Mouse (Mus musculus) midbrain, embryonic 14.5 days (tissue): Measurements from ENCODE around the gene Slc15a2. TPM values are rescaled to one million over a fixed set of nuclear protein-coding genes. Genes with fewer than 3 reads are reported as not detected.

Experiments
- ATAC-seq: fragments of 200-750 bp; cut with Nextera tagmentation; 2 replicates; pipeline ENCODE4 v1.8.0; 2017; ENCODE audit warnings: moderate number of reproducible peaks, moderate library complexity; ENCODE audit not compliant: low FRiP score, low TSS enrichment
- DNase-seq: peaks from one replicate; pipeline ENCODE4 v3.0.0-alpha.2; 2015
- H3K27ac ChIP-seq: fragments of 300-500 bp; sonication (generic); replicated peaks from 2 replicates; pipeline ENCODE4 v1.5.1; 2014; ENCODE audit warnings: mild to moderate bottlenecking, low read depth, low read length, moderate library complexity
- H3K27me3 ChIP-seq: fragments of 300-500 bp; sonication (generic); 2 replicates; pipeline ENCODE4 v1.6.1; 2014; ENCODE audit warnings: low read length, control low read depth, mixed read lengths; ENCODE audit not compliant: control insufficient read depth, insufficient read depth
- H3K36me3 ChIP-seq: fragments of 300-500 bp; sonication (generic); 2 replicates; pipeline ENCODE4 v1.6.1; 2014; ENCODE audit warnings: low read length, control low read depth; ENCODE audit not compliant: control insufficient read depth, insufficient read depth
- H3K4me1 ChIP-seq: fragments of 300-500 bp; sonication (generic); 2 replicates; pipeline ENCODE4 v1.6.1; 2014; ENCODE audit warnings: mild to moderate bottlenecking, antibody characterized with exemption, low read length, control low read depth; ENCODE audit not compliant: control insufficient read depth, insufficient read depth
- H3K4me2 ChIP-seq: fragments of 300-500 bp; sonication (generic); 2 replicates; pipeline ENCODE4 v1.6.1; 2014; ENCODE audit warnings: mild to moderate bottlenecking, low read length, moderate library complexity
- H3K4me3 ChIP-seq: fragments of 300-500 bp; sonication (generic); replicated peaks from 2 replicates; pipeline ENCODE4 v1.5.1; 2014; ENCODE audit warnings: low read depth, low read length
- H3K9ac ChIP-seq: fragments of 300-500 bp; sonication (generic); replicated peaks from 2 replicates; pipeline ENCODE4 v1.6.1; 2014; ENCODE audit warnings: mild to moderate bottlenecking, low read length, moderate library complexity
- H3K9me3 ChIP-seq: fragments of 300-500 bp; sonication (generic); 2 replicates; pipeline ENCODE4 v1.6.1; 2016; ENCODE audit warnings: low read length, control low read depth, mixed read lengths; ENCODE audit not compliant: control insufficient read depth
- WGBS: fragments of 180-500 bp; shearing (Covaris S2); extraction: QIAGEN DNeasy Blood & Tissue Kit; methylation state at CpG from one replicate; pipeline ENCODE4 v1.1.7; 2014; 5-methylcytosine and 5-hydroxymethylcytosine counted together
- polyA plus RNA-seq: library from polyadenylated mRNA; unstranded; fragments of >200 nt; fragmentation: Nextera tagmentation; extraction: Ambion mirVana; gene quantifications from 2 replicates; pipeline ENCODE4 v1.2.1, GENCODE M21; 2014

Slc15a2 gene
- 9.2 and 12.4 TPM in 2 replicates for polyA plus RNA-seq

DNA sequence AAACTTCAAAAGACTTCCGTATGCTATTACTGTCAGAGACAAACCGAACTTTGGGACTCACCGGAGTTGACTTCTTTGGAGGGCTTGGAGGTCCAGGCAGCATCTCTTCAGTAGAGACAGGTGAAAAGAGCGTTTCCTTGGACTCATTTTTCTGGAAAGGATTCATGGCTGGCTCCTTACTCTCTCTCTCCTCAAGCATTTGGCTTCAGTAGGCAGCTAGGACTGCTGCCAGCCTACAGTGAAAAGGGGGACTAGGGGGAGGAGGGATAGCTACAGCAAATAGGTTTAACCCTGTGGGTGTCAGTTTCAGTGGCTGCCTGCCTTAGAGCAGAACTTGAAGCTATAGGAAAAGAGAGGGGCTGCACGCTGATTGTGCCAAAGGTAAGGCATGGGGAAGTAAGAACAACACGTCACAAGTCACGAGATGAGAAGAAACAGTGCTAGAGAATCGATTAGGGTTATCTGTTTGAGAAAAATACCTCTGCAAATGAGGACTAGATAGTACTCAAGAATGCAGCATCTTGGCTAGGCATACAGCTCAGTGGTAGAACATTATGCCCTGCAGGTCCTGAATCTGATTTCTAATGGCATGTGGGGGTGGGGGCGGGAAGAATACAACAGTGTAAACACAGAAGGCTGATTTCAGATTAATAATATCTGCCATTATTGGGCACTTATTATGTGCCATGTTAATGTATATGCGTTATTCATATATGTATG is at the start of gene Slc15a2:
Gene Slc15a2, minus strand, starts transcription at position 369 of the 720 bp plus-strand sequence.
- no peak within 1 kb of the TSS for H3K9ac ChIP-seq
- no peaks in the 10 kb centered on the region for H3K9me3 ChIP-seq
- peak; percentile 59 for DNase-seq
- no peaks in the 10 kb centered on the region for H3K4me1 ChIP-seq
- peak; percentile 58; the same call in 1 of the 2 replicates for ATAC-seq
- no peaks in the 10 kb centered on the region for H3K36me3 ChIP-seq
- H3K4me2 ChIP-seq = no peak within 1 kb of the TSS
- no peak within 1 kb of the TSS for H3K4me3 ChIP-seq
- 81% methylated on average over 10 of the region's 10 CpGs for WGBS
- H3K27me3 ChIP-seq = no peaks in the 10 kb centered on the region
- 0 out of 2 replicates have a peak within 1 kb of the TSS, but pooled peaks have one; percentile 14 for H3K27ac ChIP-seq

DNA sequence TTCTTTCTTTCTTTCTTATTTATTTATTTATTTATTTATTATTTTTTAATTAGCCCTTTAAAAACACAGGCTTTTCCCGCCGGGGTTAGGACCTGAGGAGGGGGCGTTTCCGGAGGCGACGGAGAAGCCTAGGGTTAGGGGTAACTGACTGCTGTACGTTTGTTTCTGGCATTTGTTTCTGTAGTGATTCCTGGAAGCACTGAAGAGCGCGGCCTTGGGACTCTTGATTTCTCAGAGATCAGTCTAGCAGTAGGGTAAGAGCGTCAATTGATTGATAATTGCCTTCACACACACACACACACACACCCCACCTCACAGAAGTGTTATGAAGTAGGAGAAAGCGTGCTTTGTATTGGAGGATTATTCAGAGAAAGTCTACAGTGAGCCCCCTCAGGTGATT is 44.1 kb upstream of the Slc15a2 start:
- Histone ChIP-seq H3K9me3 (no peaks in the 10 kb centered on the region), H3K4me2 (peak overlapping the region; percentile 72), H3K27me3 (no peaks in the 10 kb centered on the region), H3K4me1 (peaks cover 10% of the 10 kb centered on the region; the same call in 1 of the 2 replicates), H3K9ac (peak overlapping the region; percentile 90), H3K27ac (no peak overlapping the region), H3K4me3 (peak overlapping the region; percentile 84), H3K36me3 (0 out of 2 replicates have a peak, but pooled peaks cover 2% of the 10 kb centered on the region)
- ATAC-seq (peak; percentile 46), DNase-seq (peak; percentile 49)
- WGBS = 3% methylated on average over 11 of the region's 11 CpGs

DNA sequence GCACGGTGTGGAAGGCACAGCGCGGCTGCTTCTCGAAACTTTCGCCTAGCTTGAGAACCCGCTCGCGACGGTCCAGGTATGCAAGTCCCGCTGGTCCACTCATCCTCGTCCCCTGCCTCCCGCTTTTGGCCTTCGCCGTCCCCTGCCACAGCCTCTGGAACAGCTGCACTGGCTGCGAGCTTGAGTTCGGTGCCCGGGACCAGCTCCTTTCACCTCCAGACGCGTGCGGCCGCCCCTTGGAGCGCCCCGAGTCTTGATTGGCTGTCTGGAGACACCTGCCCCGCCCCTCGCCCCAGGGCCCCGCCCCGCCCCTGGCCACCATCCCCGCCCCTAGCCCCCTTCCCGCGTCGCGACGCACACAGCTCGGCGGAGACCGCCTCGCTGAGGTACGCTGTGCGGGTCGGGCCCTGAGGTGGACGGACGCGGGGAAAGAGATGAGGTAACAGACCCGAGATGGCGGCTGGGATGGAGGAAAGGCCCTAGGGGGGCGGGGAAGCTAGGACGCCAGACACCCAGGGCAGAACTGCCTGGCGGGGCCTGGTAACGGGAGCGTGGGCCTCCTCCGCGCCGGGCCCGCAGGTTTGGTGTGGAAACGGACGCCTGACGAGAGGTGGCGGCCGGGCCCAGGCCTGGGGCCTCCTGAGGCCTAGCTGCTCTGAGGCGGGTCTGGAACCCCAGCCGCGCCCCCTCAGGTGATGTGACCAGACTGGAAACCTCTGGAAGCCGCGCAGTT is 43.5 kb upstream of the Slc15a2 start, which contains the start of gene Iqcb1:
Gene Iqcb1, plus strand, starts transcription at position 332 of the 733 bp plus-strand sequence.
- no peaks in the 10 kb centered on the region for H3K27me3 ChIP-seq
- under 1% methylated on average over 64 of the region's 64 CpGs for WGBS
- H3K4me2 ChIP-seq = peak within 1 kb of the TSS; percentile 72
- no peaks in the 10 kb centered on the region for H3K9me3 ChIP-seq
- H3K4me3 ChIP-seq = peak within 1 kb of the TSS; percentile 84
- peaks cover 10% of the 10 kb centered on the region; the same call in 1 of the 2 replicates for H3K4me1 ChIP-seq
- DNase-seq (peak; percentile 93), ATAC-seq (peak; percentile 98)
- H3K36me3 ChIP-seq = 0 out of 2 replicates have a peak, but pooled peaks cover 2% of the 10 kb centered on the region
- peak within 1 kb of the TSS; percentile 90 for H3K9ac ChIP-seq
- H3K27ac ChIP-seq = peak within 1 kb of the TSS; percentile 79

DNA sequence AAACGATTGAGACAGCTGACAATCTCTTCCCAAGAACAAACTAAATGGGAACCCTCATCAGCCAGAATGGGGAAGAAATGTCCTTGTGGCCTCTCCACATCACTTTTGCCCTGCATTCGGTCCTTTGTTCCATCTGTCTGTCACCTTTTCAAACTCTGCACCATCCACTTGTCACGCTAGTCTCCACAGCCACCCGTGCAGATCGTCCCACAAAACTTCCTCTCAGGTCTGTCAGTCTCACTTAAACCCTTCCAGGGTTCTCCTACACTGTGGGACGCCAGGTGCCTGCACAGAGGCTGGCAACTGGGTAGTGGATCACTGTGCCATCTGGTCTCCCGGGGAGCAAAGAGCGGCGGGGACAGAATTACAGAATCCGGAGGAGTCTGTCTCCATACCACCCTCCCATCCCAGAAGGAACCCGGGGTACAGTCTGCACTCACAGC is 42.9 kb upstream of the Slc15a2 start:
- WGBS = 5% methylated on average over 11 of the region's 11 CpGs
- Histone ChIP-seq H3K36me3 (0 out of 2 replicates have a peak, but pooled peaks cover 2% of the 10 kb centered on the region), H3K9ac (no peak overlapping the region; the same call in 1 of the 2 replicates), H3K4me2 (peak overlapping the region; percentile 72), H3K9me3 (no peaks in the 10 kb centered on the region), H3K4me1 (peaks cover 10% of the 10 kb centered on the region; the same call in 1 of the 2 replicates), H3K27ac (no peak overlapping the region), H3K27me3 (no peaks in the 10 kb centered on the region), H3K4me3 (peak overlapping the region; percentile 84)
- no peak for ATAC-seq
- DNase-seq = no peak

DNA sequence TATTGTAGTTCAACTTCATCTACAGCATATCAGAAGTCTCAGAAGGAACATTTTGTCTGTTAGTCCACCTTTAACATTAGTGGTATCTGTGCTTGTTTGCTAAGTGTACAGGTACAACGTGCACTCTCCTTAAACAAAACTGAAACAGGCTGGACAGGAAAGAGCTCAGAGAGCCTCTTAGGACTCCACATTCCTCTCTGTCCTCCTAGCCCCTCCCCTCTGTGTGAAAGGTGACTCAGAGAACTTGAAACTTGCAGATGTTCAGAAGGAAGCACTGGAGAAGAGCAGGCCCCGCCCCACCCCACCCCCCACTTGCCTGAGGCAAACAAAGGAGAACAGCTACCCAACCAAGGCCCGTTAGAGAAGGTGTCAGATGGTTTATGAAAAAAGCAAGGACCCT is 36.7 kb upstream of the Slc15a2 start:
- no peaks in the 10 kb centered on the region for H3K36me3 ChIP-seq
- no peaks in the 10 kb centered on the region for H3K9me3 ChIP-seq
- ATAC-seq (no peak), DNase-seq (no peak)
- WGBS = 13% methylated on average over 3 of the region's 3 CpGs
- no peaks in the 10 kb centered on the region for H3K4me1 ChIP-seq
- no peak overlapping the region for H3K9ac ChIP-seq
- no peak overlapping the region for H3K4me2 ChIP-seq
- no peak overlapping the region for H3K4me3 ChIP-seq
- H3K27ac ChIP-seq = no peak overlapping the region
- no peaks in the 10 kb centered on the region for H3K27me3 ChIP-seq

DNA sequence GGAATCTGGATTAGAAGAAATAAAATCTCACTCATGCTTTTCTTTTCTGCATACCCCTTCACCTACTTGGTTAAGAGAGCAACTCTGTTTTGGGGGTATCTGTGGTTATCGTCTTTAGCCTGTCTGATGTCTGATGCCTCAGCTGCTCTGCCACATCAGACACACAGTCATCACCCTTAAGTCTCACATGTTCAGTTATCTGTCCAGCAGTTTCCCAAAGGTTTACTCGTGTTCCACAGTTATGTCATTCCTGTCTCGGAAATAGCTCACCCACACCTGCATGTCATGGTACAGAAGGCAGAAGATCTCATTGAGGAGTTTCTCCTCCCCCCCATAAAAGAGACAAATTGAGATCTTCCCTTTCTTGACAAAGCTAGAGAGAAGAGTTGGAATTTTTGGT is 36.0 kb upstream of the Slc15a2 start:
- Histone ChIP-seq H3K4me1 (no peaks in the 10 kb centered on the region), H3K4me3 (no peak overlapping the region), H3K9ac (no peak overlapping the region), H3K27ac (no peak overlapping the region), H3K36me3 (no peaks in the 10 kb centered on the region), H3K27me3 (no peaks in the 10 kb centered on the region), H3K9me3 (no peaks in the 10 kb centered on the region), H3K4me2 (no peak overlapping the region)
- DNase-seq (no peak), ATAC-seq (no peak)
- 89% methylated on average over 3 of the region's 3 CpGs for WGBS

DNA sequence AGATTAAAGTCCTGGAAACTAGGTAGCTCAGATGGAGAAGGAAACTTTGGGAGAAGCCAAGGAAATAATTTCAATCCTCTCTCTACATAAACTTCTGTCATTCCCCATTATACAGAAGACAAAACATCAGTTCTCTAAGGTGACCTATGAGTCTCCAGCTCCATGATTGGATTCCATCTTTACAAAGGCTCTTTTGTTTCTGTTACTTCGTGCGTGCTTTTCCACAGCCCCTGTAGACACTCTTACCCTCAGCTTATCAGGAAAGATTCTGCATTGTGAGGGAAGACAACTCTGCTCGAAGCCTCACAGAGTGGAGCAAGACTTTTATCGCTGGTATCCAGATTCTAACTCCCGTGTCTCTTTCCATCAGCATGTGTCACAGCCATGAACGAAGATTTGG is 35.3 kb upstream of the Slc15a2 start:
- Histone ChIP-seq H3K4me1 (no peaks in the 10 kb centered on the region), H3K4me3 (no peak overlapping the region), H3K27ac (no peak overlapping the region), H3K9ac (no peak overlapping the region), H3K9me3 (no peaks in the 10 kb centered on the region), H3K36me3 (no peaks in the 10 kb centered on the region), H3K4me2 (no peak overlapping the region), H3K27me3 (no peaks in the 10 kb centered on the region)
- no peak for DNase-seq
- no peak for ATAC-seq
- WGBS = 61% methylated on average over 6 of the region's 6 CpGs

DNA sequence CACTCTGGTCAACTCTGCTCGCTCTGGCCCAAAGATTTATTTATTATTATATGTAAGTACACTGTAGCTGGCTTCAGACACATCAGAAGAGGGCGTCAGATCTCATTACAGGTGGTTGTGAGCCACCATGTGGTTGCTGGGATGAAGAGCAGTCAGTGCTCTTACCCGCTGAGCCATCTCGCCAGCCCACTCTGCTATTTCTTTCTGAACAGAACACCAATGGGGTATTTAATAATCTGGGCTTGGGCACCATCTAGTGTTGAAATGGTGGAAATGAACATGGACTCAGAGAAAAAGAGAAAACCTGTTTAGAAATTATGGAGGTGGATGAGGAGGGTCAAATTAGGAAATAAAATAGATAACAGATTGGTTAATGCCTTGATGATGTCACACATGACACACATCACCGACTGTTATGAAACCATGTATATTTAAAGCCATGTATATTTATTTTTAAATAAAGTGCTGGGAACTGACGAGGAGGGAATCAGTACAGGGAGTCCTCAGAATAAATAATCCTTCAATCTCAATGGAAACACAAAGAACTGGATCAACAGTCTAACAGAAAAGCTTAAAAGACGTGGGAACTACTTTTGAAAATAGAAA is 32.7 kb upstream of the Slc15a2 start:
- DNase-seq (peak; percentile 92), ATAC-seq (peak; percentile 91)
- Histone ChIP-seq H3K4me1 (no peaks in the 10 kb centered on the region), H3K27ac (no peak overlapping the region), H3K4me2 (no peak overlapping the region), H3K27me3 (no peaks in the 10 kb centered on the region), H3K9me3 (no peaks in the 10 kb centered on the region), H3K9ac (no peak overlapping the region), H3K4me3 (no peak overlapping the region), H3K36me3 (no peaks in the 10 kb centered on the region)
- 21% methylated on average over 7 of the region's 7 CpGs for WGBS
